Mouse (Mus musculus): ENCODE measurements around the gene Pcolce.

DNA sequence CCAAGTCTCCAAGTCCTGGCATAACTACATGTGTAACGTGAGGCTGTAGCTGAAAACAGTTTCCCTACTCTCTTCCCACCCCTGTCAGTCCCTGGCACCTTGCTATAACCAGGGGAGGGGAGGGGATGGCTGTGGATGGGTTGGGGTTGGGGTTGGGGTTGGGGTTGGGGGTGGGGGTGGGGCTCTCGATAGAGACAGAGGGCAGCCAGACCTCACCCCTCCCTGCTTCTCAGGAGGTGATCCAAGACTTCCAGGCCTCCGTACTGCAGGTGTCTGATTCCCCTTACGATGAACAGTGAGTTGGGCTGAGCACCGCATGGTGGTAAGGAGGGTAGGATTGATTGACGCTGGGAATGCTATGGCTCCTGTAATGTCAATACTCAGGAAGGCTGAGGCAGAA lies 47.8 kb downstream of the Pcolce start:
- TF ChIP-seq TAL1 (IDR thresholded peaks at IDR 0.05; ENCODE audit: low read length): no peak
- TF ChIP-seq GATA1 (IDR thresholded peaks at IDR 0.05; ENCODE audit: low read length): no peak

Measured in erythroblast, embryonic 14.5 days (primary cell).